Mouse (Mus musculus) heart, postnatal 14 days (tissue): ENCODE measurements at regions not wholly inside any gene's neighbourhood (a gene's known extent, or its start where the extent isn't known, plus 50 kb on each side); places are given as distances from the start of the nearest gene placed in this dataset.

Experiments
- DNase-seq, 2 experiments: peaks; one replicate each; pipeline ENCODE4 v3.0.0; 2021 to 2022
- intact Hi-C: fragments of 180-260 bp; cut with DNase I; formaldehyde crosslinking; loops from one replicate; pipeline ENCODE4 v1.15.1; 2025

DNA sequence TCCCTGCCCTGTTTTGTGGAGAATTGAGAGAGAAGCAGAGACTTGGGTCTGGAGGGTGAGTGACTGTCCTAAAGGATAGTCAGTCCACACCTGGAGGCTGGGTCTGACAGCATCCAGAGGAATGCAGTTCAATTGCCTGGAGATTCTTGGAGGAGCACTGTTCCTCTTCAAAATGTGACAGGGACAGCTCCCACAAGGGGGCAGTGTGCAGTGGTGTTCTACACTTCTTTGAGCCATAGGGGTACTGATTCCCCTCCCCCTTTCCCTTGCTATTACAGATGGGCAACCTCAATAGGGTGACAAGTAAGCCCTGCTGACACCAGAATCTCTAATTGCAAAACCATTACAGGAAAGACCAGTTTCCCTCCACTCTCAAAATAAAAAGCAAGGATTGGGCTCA lies 63.7 kb upstream of the Gm773 start:
- DNase-seq = peak; percentile 1 to 15
- intact Hi-C loops = loop anchor here (5.0 kb wide), 1 partner anchor 66 kb away; no protein-coding TSS in a partner anchor

GRCm38 (mm10) chrX:56274170-56274569 lies 61.5 kb upstream of the Gm773 start:
- intact Hi-C loops = no loop called here
- DNase-seq = peak; percentile 7 to 31

- no peak for DNase-seq
- intact Hi-C loops = no loop called here
Measured at GRCm38 (mm10) chrX:56269706-56270105, 57.0 kb upstream of the Gm773 start.
